Mouse (Mus musculus) cerebellum, adult 2 months (tissue): ENCODE data around the gene Hoxd11.

Source experiments
- CTCF ChIP-seq: fragments of 200-500 bp; IDR thresholded peaks from 2 replicates; pipeline ENCODE4 v1.5.1; 2011; ENCODE audit warnings: low read depth, mild to moderate bottlenecking, control low read depth, low read length, moderate library complexity, borderline replicate concordance; ENCODE audit not compliant: insufficient read depth
- POLR2A ChIP-seq: fragments of 200-500 bp; IDR thresholded peaks from 2 replicates; pipeline ENCODE4 v1.6.1; 2011; ENCODE audit warnings: low read length, control low read depth, borderline replicate concordance; ENCODE audit not compliant: insufficient read depth

GRCm38 (mm10) chr2:74727640-74728302, 48.4 kb downstream of the Hoxd11 start:
- TF ChIP-seq POLR2A (no peak), CTCF (no peak)
